15 mouse cellular contexts compared by ENCODE assay signal in genomic region chr9:63241961-63242360, GRCm38 (mm10).
DNase-seq lines count a peak whose midpoint lies in the region; ATAC-seq lines count a peak whose summit lies in the region.
"Had no signal": no experiment of that assay in that cellular context is flagged by ENCODE, and none has a peak within 500 bp of the region (broad histone marks: within the 10 kb centered on the region; RNA-seq: fewer than 3 reads in every experiment).

No protein-coding gene starts in this region.

- no peak overlapping the region for H3K9ac ChIP-seq in intestine, embryonic 15.5 days
- H3K9ac ChIP-seq: forebrain, embryonic 15.5 days; hindbrain, embryonic 15.5 days; lung, embryonic 14.5 days had no signal

- DNase-seq in kidney, postnatal 14 days = peak; percentile 18
- no peak for DNase-seq in kidney, postnatal 10 days
- peak; percentile 24 for DNase-seq in B cell, adult 2 months
- DNase-seq in MEL-GATA-1-ER (ENCODE audit: extremely low read depth, low read depth) = peak; percentile 36
- DNase-seq: cerebellum, adult 2 months; gastrocnemius, adult 2 months; lung, embryonic 14.5 days had no signal

- no peak overlapping the region for H3K27ac ChIP-seq in intestine, embryonic 15.5 days
- H3K27ac ChIP-seq: forebrain, embryonic 15.5 days; gastrocnemius, adult 2 months had no signal

- 37% methylated on average over 6 of the region's 6 CpGs for WGBS in intestine, embryonic 15.5 days

- H3K9me3 ChIP-seq in intestine, embryonic 15.5 days = no peaks in the 10 kb centered on the region
- H3K9me3 ChIP-seq: forebrain, embryonic 15.5 days; hindbrain, embryonic 15.5 days had no signal

- no peak overlapping the region for H3K4me3 ChIP-seq in intestine, embryonic 15.5 days (replicated peaks)
- H3K4me3 ChIP-seq: forebrain, embryonic 15.5 days; gastrocnemius, adult 2 months; hindbrain, embryonic 15.5 days; myocyte had no signal

- H3K27me3 ChIP-seq in intestine, embryonic 15.5 days (replicated peaks) = no peaks in the 10 kb centered on the region
- H3K27me3 ChIP-seq: hindbrain, embryonic 15.5 days had no signal

- peak; percentile 64 for ATAC-seq in megakaryocyte, adult 5-6 weeks (ENCODE audit: poor library complexity, severe bottlenecking)
- no peak for ATAC-seq in intestine, embryonic 15.5 days
- ATAC-seq in megakaryocyte-erythroid progenitor cell, adult 5-6 weeks (replicated peaks; ENCODE audit: low FRiP score, low TSS enrichment, poor library complexity, severe bottlenecking) = no peak
- ATAC-seq: forebrain, embryonic 15.5 days had no signal

- no peak overlapping the region for H3K4me2 ChIP-seq in intestine, embryonic 15.5 days (replicated peaks)
- H3K4me2 ChIP-seq: forebrain, embryonic 15.5 days; hindbrain, embryonic 15.5 days; liver, embryonic 11.5 days; lung, embryonic 14.5 days; midbrain, embryonic 11.5 days had no signal

- H3K4me1 ChIP-seq in intestine, embryonic 15.5 days (replicated peaks) = peaks cover 5% of the 10 kb centered on the region; the same call in 1 of the 2 replicates

- no peaks in the 10 kb centered on the region for H3K36me3 ChIP-seq in intestine, embryonic 15.5 days
- H3K36me3 ChIP-seq: forebrain, embryonic 15.5 days; hindbrain, embryonic 15.5 days had no signal
